Mouse (Mus musculus) kidney, postnatal 36 days (tissue): ENCODE results near the gene Rapgef1.
A peak's percentile ranks its signal among the peaks of the same experiment; 100 is the strongest.

Experiments used
- DNase-seq, 2 experiments: peaks; one replicate each; pipeline ENCODE4 v3.0.0; 2021 to 2022; ENCODE audit warnings: mixed read lengths in 2 of 2

Gene Rapgef1

GRCm38 (mm10) chr2:29645071-29645628, 25.6 kb downstream of the Rapgef1 start:
- DNase-seq: no peak

GRCm38 (mm10) chr2:29646613-29647012, 27.1 kb downstream of the Rapgef1 start:
- DNase-seq: peak in 1 of 2 experiments; percentile 57

- no peak for DNase-seq
Measured at GRCm38 (mm10) chr2:29647162-29647561, 27.6 kb downstream of the Rapgef1 start.

- DNase-seq: no peak
Measured at GRCm38 (mm10) chr2:29647808-29648207, 28.3 kb downstream of the Rapgef1 start.

GRCm38 (mm10) chr2:29648956-29649794, 29.7 kb downstream of the Rapgef1 start:
- peak in 1 of 2 experiments; percentile 67 for DNase-seq

- peak; percentile 79 to 83 for DNase-seq
Measured at GRCm38 (mm10) chr2:29649795-29650457, 30.4 kb downstream of the Rapgef1 start.

GRCm38 (mm10) chr2:29651876-29652275, 32.4 kb downstream of the Rapgef1 start:
- DNase-seq: no peak

- no peak for DNase-seq
Measured at GRCm38 (mm10) chr2:29655433-29655832, 35.9 kb downstream of the Rapgef1 start.

- no peak for DNase-seq
Measured at GRCm38 (mm10) chr2:29656095-29656494, 36.6 kb downstream of the Rapgef1 start.

GRCm38 (mm10) chr2:29657089-29657488, 37.6 kb downstream of the Rapgef1 start:
- DNase-seq: no peak

GRCm38 (mm10) chr2:29661751-29662191, 42.3 kb downstream of the Rapgef1 start:
- DNase-seq: peak in 1 of 2 experiments; percentile 48

- DNase-seq: no peak
Measured at GRCm38 (mm10) chr2:29663260-29663877, 43.8 kb downstream of the Rapgef1 start.

GRCm38 (mm10) chr2:29665421-29665820, 45.9 kb downstream of the Rapgef1 start:
- peak in 1 of 2 experiments; percentile 29 for DNase-seq

GRCm38 (mm10) chr2:29666589-29666988, 47.1 kb downstream of the Rapgef1 start:
- peak; percentile 45 to 54 for DNase-seq

GRCm38 (mm10) chr2:29667109-29667508, 47.6 kb downstream of the Rapgef1 start:
- no peak for DNase-seq

- DNase-seq: no peak
Measured at GRCm38 (mm10) chr2:29668011-29668691, 48.6 kb downstream of the Rapgef1 start.

GRCm38 (mm10) chr2:29668963-29669362, 49.4 kb downstream of the Rapgef1 start:
- DNase-seq: no peak

- DNase-seq: no peak
Measured at GRCm38 (mm10) chr2:29669711-29670110, 50.2 kb downstream of the Rapgef1 start.

- DNase-seq: peak; percentile 68 to 70
Measured at GRCm38 (mm10) chr2:29670231-29670991, 50.9 kb downstream of the Rapgef1 start.

GRCm38 (mm10) chr2:29671374-29671773, 51.9 kb downstream of the Rapgef1 start:
- no peak for DNase-seq

GRCm38 (mm10) chr2:29671856-29672255, 52.3 kb downstream of the Rapgef1 start:
- no peak for DNase-seq
